Mouse (Mus musculus) lung, postnatal 4 days (tissue): ENCODE results near the gene Sdk2.

ENCODE experiments used
- DNase-seq, 2 experiments: peaks; one replicate each; pipeline ENCODE4 v3.0.0; 2021

Sdk2 gene

GRCm38 (mm10) chr11:114066951-114067762, at the start of gene Sdk2:
Gene Sdk2 (minus strand): TSS chr11:114067046.
- peak; percentile 63 to 86 for DNase-seq

DNA sequence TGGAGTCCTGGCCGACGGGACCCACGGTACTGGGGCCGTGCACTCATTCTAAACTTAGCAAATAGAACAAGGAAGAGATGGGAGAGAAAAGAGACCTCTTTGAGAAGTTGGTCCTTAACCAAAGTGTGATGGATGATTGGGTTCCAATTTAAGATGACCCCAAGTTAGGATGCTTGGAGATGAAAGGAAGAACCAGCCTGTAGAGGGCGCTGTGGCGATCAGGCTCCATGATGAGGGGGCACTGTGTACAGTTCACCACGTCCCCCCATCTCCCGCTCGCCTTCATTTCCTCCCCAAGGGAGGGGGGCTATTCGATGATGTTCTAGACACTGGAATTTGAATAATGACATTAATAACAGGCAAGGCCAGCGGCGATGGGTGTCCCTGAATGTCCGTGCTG, 48.2 kb upstream of the Sdk2 start:
- DNase-seq, result no peak

- no peak for DNase-seq
Observed at GRCm38 (mm10) chr11:114114674-114115073, 47.8 kb upstream of the Sdk2 start.

DNA sequence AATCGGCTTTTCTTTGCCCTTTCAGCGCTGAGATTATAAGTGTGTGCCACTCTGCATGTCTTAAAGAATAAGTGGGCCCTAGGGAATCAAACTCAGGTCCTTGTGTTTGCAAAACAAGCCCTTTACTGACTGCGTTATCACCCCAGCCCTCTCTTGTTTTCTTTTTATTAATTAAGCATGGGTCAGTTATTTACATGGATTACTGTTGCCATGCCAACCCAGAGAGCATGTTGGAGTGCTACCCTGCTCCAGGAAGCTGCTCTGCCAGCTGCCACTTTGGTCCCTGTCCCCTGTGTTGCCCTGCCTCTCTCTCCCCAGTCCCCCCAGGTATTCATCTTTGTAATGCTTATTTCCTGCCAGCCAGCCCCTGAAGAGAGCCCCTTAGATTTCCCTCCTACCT, 44.0 kb upstream of the Sdk2 start:
- DNase-seq, result no peak

GRCm38 (mm10) chr11:114093636-114094035, 26.8 kb upstream of the Sdk2 start:
- DNase-seq, result no peak

DNA sequence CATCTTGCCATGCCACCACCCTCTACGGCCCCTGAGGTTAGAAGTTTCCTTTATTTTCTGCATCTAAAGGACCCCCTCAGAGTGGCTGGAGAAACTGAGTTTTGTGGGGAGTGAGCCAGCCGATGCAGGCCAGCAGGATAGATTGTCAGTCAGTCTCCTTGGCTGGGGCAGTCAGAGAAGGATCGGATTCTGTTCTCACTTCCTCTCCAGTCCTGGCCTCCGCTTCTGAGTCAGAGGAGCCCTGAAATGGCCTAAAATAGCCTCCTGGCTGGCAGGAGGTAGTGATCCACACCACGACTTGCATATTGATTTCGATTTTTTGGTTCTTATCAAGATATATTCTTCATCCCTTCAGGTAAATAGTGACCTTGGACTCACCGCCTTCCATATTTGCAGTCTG, 26.3 kb upstream of the Sdk2 start:
- no peak for DNase-seq

DNA sequence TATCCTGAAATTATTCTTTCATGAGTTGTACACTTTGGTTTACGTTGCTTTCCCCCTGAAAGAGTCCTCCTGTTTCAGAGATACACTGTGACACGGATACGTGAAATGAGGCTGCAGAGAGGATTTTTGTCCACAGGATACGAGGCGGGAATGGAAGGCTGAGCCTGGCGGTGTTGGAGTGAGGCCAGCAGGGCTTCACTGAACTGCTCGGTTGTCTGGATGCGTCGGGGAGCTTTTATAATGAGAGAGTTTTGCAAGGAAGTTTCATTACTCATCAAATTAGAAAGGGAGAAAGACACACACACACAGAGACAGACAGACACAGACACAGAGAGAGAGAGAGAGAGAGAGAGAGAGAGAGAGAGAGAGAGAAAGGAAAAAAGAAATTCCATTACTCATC, 13.8 kb upstream of the Sdk2 start:
- DNase-seq, result peak in 1 of 2 experiments; percentile 32

DNA sequence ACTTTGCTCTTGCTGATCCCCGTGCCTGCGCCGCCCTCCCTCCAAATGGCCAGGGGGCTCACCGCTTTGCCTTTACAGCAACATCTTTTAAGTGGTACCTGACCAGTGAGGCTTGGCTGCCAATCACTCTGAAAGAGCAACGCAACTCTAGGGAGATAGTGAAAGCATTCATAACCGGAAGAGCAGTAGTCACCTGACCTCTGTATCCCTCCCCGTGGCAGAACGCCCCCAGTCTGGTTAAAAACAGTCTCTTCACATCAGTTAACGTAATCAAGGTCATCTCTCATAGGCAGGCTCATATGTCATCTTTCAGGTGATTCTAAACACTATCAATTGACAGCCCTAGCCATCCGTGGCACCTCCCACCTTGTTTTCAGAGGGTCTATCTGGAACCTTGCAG, 5.8 kb upstream of the Sdk2 start:
- DNase-seq, result no peak

DNA sequence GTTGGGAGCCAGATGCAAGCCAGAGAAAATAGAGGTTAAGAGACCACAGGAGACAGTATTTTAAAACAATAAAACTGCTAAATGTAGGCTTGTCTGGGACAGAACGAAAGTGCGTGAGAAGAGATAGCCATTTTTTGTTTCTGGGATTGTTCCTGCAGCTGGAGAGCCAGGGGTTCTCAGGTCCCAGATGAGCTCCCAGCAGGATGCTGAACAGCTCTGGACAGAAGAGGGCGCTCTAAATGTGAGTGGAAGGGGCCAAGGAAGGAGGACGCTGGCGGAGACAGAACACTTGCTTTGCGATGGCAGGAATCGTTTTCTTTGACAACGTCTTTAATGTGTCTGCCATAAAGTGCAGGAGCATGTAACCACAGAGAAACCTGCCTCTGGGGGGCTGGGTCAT, 5.2 kb upstream of the Sdk2 start:
- peak in 1 of 2 experiments; percentile 56 for DNase-seq

- DNase-seq, result no peak
Observed at GRCm38 (mm10) chr11:114070881-114071280, 4.0 kb upstream of the Sdk2 start.

DNA sequence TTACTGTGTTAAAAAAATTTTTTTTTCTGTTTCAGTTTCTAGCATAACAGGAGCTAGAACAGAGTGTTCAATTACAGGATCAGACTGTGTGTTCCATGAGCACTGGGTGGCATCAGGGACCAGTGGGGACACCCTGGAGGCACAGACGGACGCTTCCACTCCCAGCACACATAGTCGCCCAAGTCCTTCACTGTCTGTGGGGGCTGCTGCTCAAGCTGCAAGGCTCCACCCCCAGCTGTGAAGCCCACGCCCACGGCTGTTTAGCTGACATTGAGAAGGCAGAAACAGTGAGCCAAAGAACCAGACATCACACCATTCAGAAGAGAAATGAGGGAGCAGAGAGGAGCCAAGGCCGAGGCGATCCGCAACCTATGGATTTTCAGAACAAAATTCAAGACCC, 3.3 kb upstream of the Sdk2 start:
- no peak for DNase-seq

DNA sequence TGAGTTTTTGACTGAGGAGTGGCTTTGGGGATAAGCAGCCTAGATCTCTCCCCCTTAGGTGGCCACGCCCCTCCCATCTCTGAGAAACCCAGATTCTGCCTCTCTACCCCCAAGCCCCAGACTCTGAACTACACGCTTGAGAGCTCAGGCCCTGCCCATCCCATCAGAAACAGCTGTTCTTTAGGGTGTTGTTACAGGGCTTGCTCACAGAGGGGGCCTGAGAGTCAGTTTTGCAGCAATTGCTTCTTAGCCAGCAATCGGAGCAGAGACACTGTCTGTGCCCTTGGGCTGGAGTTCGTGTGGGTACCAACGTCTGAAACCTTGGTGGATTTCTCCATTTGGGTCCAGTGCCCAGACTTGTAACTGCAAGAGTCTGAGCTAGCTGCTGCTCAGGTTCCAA, 1.5 kb upstream of the Sdk2 start:
- peak; percentile 62 to 66 for DNase-seq

- peak; percentile 21 to 51 for DNase-seq
Observed at GRCm38 (mm10) chr11:114066098-114066950, 522 bp downstream of the Sdk2 start.

GRCm38 (mm10) chr11:114065596-114065995, 1.2 kb downstream of the Sdk2 start:
- no peak for DNase-seq

DNA sequence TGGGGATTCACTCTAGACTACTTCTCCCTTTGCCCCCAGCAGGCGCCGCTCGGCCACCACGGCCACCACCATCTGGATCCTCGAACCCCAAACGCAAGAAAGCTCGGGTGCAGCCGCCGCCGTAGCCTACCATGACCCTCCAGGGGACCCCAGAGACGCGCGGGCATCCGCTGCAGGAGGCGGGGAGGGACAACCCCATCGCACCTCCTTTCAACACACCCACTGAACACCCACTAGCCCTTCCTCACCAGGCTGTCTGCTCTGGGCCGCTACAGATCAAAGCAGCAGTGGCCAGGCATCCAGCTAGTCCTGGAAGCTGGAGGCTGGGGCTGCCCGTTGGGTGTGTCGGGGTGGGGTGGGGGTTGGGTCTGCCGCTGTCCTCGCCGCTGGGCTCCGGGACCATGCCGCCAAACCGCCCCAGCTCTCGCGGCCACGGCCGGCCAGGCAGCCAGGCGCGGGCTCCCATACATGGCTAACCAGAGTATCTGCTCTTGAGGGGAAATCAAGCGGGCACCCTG, 1.9 kb downstream of the Sdk2 start:
- DNase-seq, result peak in 1 of 2 experiments; percentile 19

- no peak for DNase-seq
Observed at GRCm38 (mm10) chr11:114061946-114062345, 4.9 kb downstream of the Sdk2 start.

DNA sequence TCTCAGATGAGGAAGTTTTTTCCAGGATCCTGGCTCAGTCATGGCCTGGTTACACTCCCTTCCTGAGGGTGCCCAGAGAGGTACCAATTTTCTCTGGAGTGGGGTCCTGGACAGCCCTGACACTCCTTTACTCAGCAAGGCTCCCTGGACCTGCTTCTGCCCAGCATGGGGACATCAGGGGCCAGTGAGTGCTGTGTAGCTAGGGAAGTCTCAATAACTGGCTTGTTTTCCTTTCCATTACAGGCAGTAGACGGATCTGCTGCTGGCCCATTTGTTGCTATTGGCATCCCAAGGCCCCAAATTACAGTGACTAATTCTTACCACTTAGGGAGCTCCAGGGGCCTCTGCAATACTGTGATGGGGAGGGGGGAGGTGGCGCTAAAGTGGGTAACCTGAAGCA, 5.6 kb downstream of the Sdk2 start:
- no peak for DNase-seq

DNA sequence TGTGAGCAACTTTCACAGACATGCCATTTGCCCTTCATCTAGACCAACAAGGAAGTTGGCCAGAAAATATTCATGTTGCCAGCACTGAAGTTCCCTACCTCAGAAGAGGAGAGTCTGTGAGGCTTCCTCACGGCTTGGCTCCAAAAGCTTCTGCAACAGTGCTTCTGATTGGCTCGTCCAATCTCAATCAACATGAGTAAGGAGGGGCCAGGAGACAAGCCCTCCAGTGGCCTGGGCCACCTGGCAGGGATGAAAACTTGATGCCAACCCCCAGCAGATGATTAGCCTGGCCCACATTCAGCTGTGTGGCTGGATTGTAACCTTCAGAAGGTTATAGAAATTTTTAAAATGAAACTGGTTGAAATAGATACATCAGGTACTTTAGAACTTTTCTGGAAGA, 10.5 kb downstream of the Sdk2 start:
- no peak for DNase-seq

DNA sequence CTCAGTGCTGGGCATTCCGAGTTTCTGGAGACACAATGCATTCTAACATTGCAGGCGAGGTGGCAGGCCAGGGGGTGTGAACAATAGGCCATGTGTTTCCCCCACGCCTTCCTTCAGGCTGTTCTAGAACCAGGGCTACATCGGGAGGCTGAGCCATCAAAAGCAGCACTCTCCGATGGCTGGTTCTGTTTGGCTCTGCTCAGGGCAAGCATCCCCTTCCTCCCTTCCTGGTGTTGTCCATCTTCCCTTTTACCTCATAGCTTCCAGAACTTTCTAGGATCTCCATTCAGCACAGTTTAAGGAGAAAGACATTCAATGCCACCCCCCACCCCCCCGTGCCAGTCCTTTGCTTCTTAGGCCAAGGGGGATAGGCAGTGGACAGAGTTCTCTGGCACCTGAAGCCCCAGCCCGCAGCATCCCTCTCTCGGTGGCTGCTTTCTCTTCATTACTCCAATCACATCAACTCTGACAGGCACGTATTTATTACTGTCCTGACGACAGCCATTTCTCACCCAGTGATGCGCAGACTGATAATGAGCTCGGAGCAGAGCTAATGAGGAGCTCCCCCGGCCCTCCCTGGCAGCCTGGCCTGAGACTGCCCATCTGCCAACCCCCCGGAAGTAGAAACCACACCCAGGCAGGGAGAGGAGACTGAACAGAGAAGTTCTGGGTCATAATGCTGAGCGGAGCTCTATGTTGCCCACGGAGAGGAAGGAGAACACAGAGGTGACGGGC, 12.1 kb downstream of the Sdk2 start:
- no peak for DNase-seq

DNA sequence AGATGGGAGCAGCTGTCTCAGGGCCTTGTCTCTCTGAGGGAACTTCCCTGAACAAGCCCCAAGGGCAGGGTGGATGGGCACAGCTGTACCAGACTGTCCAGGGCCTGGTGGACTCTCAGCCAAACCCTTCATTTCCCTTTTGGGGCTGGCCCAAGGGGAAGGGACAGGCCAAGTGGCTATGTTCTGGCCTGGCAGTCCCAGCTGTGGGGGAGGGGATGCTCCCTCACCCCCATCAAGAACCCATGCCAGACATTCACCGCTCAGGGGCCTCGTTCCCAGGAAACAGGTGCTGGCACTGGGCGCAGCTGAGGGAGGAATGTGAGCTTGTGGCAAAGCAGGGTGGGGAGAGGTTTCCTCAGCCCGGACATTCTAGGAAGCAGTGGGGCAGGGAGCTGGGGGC, 15.5 kb downstream of the Sdk2 start:
- peak in 1 of 2 experiments; percentile 31 for DNase-seq

- no peak for DNase-seq
Observed at GRCm38 (mm10) chr11:114050511-114050910, 16.3 kb downstream of the Sdk2 start.

DNA sequence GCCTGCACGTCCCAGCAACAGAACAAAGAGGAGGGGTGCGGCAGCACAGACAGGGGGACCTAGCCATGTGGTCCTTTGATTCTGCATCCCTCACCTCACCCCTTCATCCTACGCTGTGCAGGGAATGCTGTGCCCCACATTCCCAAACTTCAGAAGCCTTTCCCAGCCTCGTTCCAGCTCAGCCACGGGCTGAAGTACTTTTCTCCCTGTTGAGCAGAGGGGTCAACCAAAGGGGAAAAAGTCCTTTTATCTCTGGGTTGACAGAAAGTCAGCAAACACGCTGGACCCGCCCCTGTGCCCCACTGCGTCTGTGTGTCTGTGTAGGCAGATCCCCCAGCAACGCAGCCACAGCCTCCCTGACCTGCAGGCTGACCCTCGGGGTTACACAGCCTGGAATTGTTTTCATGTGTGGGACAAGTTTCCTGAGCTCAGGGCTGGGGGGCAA, 18.9 kb downstream of the Sdk2 start:
- no peak for DNase-seq

- DNase-seq, result no peak
Observed at GRCm38 (mm10) chr11:114046927-114047326, 19.9 kb downstream of the Sdk2 start.
